Mouse (Mus musculus) adrenal gland, postnatal 4 days (tissue): Measurements from ENCODE around the gene Cd302. TPM values are rescaled to one million over a fixed set of nuclear protein-coding genes. Genes with fewer than 3 reads are reported as not detected.
A peak's percentile ranks its signal among the peaks of the same experiment; 100 is the strongest.

Experiments
- DNase-seq, 2 experiments: peaks; one replicate each; pipeline ENCODE4 v3.0.0; 2021 to 2022; ENCODE audit warnings: low spot score in 2 of 2, mixed read lengths in 2 of 2
- long read RNA-seq, 2 experiments: library from polyadenylated mRNA; stranded (forward); transcript quantifications; one replicate each; pipeline ENCODE4 v2.0.0; 2021
- total RNA-seq, 2 experiments: library from RNA; stranded (reverse); gene quantifications; 2 replicates each; pipeline ENCODE4 v1.2.3; 2021

Gene Cd302
- total RNA-seq: 10 to 100 TPM; 19.4 to 35.4 TPM
- long read RNA-seq, experiment 1, transcript Cd302-202 (6 exons, 1,354 nt): major isoform, 61 of 61 reads
- long read RNA-seq, experiment 1, partial matches to known transcripts: 0 of 61 reads
- long read RNA-seq, experiment 1, other reads (novel, unspliced or antisense): 0 of 61 reads
- long read RNA-seq, experiment 2, transcript Cd302-202 (6 exons, 1,354 nt): major isoform, 28 of 33 reads
- long read RNA-seq, experiment 2, partial matches to known transcripts: 2 of 33 reads
- long read RNA-seq, experiment 2, other reads (novel, unspliced or antisense): 1 of 33 reads

DNA sequence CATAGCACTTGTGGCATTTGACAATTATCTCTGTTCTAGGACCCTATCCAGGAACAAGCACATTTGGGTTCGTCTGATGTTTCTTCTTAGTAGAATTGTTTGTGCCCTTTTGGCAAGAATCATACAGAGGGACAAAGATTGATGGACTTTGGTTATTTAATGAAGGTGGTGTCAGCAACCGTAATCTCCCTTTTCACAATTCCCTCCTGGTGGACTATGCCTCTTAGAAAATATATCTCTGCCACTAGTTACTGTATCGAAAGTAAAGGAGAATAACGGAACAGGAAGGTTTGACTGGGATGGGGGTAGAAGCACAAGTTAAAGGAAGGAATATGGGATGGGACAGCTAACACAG, at the start of gene Cd302:
TSS of gene Cd302 (minus strand) at position 22 of the 355 bp plus-strand sequence.
- no peak for DNase-seq

- no peak for DNase-seq
These were observed 44.4 kb upstream of the Cd302 start for GRCm38 (mm10) chr2:60328641-60329040.

- DNase-seq: no peak
These were observed 43.3 kb upstream of the Cd302 start for GRCm38 (mm10) chr2:60327581-60327980.

GRCm38 (mm10) chr2:60326948-60327347, 42.7 kb upstream of the Cd302 start:
- no peak for DNase-seq

- no peak for DNase-seq
These were observed 39.1 kb upstream of the Cd302 start for GRCm38 (mm10) chr2:60323411-60323810.

- no peak for DNase-seq
These were observed 37.9 kb upstream of the Cd302 start for GRCm38 (mm10) chr2:60322031-60322726.

DNA sequence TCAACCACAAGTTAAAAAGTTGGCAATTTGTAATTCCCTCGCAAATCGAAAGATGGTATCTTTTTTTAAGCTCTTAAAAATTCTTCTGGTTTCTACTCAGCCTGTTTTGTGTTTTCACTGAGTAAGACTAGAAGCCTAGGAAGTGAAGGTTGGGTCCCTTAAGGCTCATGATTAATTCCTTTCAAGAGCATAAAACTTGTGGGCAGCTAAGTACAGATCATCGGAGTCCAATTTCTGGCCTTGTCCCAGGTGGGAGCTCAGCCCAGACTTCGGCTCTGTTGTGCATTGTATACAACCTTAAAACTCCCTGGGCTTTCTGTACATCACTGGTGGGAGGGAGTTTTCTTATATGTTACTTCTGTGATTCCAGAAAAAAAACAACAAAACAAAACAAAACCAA, 19.5 kb upstream of the Cd302 start:
- DNase-seq: no peak

DNA sequence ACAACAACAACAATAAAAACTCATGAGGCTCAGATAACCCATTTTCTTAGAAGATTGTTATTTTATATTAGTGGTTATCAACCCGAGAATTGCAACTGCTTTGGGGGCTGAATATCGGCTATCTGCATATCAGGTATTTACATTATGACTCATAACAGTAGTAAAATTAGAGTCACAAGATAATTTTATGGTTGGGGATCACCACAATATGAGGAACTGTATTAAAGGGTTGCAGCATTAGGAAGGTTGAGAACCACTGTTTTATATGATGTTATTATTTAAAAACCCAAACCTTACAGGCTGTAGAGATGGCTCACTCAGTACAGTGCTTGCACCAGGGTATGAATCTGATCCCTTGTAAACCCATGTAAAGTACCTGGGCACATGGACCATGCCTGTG, 15.0 kb upstream of the Cd302 start:
- no peak for DNase-seq

DNA sequence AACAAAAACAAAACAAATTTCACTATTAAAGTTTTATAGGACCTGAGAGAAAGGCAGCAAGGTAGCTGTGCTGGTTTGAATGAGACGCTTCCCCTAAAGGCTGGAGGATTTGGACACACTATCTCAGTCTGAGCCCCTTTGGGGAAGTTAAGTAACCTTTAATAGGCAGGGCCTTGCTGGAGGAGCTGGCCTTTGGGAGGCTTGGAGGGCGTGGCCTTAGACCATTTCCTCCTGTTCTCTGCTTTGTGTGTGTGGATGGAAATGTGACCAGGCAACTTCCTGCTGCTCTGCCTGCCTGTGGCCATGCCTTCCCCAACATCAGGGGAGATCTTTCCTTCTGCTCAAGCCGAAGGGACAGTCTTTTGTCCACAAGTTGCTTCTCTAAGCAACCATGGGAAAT, 14.0 kb upstream of the Cd302 start:
- no peak for DNase-seq

DNA sequence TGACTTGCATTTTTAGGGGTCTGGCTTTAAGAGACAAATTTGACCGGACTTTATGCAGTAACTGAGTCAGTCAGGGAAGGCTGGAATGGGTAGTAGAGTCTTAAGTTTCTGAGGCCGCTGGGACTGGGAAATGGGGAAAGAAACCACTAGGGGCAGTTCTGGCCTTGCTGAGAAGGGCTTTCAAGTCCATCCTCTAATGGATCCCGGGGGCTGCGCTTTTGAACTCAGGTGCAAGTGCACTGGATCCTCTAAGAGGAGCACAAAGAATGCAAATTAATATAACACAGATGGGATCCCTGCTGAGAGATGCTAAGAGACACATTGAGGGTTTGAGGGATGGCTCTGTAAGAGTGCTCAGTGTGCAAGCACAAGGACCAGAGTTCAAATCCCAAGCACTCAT, 7.1 kb upstream of the Cd302 start:
- DNase-seq: no peak

GRCm38 (mm10) chr2:60289451-60289850, 5.2 kb upstream of the Cd302 start:
- DNase-seq: no peak

GRCm38 (mm10) chr2:60288606-60289005, 4.3 kb upstream of the Cd302 start:
- no peak for DNase-seq

DNA sequence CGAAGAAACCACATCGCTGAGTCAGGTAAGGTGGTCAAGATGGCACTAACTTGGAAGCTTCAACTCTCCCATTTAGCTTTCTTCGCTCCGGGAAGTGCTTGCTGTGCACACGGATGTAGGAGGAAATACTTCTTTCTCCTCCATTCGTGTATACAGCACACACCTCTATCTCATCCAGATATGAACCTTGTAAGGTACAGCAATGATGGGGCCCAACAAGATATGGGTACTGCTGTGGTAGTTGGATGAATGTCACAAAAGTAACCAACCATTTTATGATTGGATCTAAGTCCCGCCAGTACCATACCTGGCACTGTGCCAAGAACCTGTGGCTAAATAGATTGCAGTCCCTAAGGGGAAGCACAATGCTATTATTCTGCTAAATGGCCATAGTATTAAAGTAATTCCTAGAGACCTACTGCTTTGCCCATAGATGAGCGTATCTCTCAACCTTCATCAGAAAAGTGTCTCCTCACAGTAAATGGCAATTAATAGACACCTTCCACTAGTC, 874 bp upstream of the Cd302 start:
- DNase-seq: no peak

DNA sequence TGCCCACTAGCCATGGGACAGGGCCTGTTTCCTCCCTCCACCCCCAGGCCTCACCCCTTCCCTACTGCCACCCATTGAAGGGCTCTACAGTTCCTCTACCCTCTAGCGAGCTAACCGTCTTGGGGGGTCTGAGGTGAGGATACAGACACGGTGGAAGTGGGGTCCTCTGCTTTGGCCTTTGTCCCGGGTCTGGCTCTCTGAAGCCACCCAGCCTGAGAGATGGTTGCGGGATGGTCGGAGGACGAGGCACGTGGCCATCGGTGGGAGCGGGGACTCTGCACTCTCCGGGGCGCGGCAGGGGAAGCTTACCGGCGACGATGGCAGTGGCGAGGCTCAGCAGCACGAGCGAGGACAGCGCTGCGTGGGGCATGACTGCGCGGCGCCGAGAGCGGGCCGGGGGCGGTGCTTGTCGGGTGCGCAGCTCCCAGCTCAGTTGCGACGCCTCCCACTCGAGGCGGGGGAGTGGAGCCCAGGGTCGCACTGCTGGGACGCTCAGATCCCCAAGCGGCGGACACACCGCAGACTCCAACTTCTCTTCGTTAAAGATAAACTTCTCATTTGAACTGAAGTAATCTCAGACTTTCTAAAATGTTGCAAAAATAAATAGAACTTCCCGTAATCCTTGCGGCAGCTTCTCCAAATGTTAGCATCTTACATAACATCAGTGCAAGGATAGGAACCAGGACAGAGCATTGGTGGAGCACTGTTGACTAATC, 379 bp downstream of the Cd302 start:
- peak; percentile 20 to 35 for DNase-seq

DNA sequence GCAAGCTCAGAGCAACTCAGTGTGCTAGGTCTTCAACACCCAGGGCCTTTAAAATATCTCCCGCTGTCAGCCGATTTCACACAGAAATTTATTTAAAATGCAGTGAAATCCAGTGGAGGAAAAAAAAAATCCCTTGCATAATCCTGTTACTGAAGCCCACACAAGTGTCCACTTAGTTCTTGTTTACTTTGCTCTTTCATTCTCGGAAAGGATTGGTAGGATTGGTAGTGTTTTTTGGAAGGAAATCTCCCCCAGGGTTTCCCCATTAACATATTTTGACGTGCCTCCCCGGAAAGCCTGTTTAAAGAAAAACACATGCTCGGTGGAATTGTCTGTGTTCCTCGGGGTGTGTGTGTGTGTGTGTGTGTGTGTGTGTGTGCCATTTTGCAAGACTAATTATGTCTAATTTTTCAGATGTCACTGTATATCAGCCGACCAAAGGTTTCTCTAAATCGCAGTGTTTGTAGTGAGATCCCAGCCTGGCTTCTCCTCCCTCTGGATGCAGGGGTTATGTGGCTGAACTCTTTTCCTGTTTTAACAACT, 1.0 kb downstream of the Cd302 start:
- DNase-seq: no peak

GRCm38 (mm10) chr2:60282625-60283024, 1.7 kb downstream of the Cd302 start:
- DNase-seq: no peak

DNA sequence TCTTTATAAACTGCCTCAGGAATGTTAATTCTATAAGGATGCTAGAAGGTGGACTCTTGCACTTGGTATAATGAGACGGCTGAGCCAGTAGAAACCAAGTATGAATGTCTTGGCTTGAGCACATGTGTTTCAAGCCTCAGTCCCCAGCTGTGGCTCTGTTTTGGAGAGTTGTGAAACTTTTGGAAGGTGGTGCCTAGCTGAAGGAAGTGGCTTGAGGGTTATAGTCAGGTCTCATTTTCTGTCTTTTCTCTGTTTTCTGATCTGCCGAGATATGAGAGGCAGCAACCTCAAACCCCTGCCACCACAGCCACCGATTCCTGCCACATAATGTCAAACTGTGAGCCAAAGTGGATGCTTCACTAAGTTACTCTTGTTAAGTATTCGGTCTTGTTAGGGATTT, 5.7 kb downstream of the Cd302 start:
- no peak for DNase-seq

DNA sequence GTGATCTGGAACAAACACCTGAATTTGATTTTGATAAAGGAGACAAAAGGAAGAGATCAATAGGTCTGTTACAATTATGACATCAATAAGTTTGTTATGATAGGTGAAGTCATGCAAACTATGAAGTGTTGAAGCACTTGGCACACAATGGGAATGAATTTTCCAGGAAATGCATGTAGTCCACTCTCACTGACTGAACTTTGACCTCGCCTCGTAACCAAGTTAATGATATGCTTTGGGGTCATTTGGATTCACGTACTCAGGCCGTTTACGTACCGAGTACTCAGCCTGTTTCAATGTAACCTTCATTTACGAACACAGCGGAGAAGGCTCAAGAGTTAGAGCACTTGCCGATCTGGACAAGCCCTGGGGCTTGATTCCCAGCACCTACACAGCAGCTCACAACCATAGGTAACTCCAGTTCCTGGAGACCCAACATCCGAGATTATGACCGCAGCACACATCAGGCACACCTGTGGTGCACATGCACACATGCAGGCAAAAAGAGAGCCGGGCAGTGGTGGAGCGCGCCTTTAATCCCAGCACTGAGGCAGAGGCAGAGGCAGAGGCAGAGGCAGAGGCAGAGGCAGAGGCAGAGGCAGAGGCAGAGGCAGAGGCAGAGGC, 14.3 kb downstream of the Cd302 start:
- DNase-seq: no peak

GRCm38 (mm10) chr2:60267567-60267966, 16.7 kb downstream of the Cd302 start:
- DNase-seq: no peak

DNA sequence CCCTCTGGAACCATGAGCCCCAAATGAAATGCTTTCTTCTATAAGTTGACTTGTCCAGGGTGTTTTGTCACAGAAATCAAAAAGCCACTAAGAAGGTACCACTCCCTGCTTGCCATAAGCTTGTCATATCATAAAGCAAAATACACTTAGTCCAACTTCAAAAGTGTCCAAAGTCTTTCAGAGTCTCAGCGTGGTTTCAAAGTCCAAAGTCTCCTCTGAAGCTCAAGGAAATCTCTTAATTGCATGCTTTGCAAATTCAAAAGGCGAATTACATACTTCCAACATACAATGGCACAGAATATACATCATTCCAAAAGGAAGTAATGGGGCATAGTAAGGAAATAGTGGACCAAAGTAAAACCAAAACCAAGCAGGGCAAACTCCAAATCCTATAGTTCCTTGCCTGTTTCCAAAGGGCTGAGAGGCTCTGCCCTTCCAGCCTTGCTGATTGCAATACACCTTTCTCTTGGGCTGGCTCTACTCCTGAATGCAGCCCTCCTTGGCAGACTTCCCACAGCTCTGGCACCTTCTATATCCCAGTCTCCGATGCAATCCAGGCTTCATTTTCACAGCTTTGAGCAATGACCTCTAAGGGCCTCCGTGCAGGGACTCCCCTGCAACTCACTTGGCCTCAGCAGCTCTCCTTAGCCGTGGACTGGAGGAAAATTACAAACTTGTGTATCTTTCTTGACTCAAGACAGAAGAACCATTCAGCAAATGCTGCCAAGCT, 23.5 kb downstream of the Cd302 start:
- no peak for DNase-seq

GRCm38 (mm10) chr2:60259186-60259585, 25.1 kb downstream of the Cd302 start:
- DNase-seq: no peak
